Mouse (Mus musculus): ENCODE measurements around the gene Sp7. TPM values are rescaled to one million over a fixed set of nuclear protein-coding genes. Genes with fewer than 3 reads are reported as not detected.

Sp7 gene
- polyA plus RNA-seq (2017; shearing (Covaris generic)), result not detected

GRCm38 (mm10) chr15:102366733-102367344, at the start of gene Sp7:
Gene Sp7, minus strand, starts transcription at chr15:102367182.

GRCm38 (mm10) chr15:102405489-102406195, 38.7 kb upstream of the Sp7 start, which contains the start of gene Sp1:
Gene Sp1, plus strand, starts transcription at chr15:102406143.

DNA sequence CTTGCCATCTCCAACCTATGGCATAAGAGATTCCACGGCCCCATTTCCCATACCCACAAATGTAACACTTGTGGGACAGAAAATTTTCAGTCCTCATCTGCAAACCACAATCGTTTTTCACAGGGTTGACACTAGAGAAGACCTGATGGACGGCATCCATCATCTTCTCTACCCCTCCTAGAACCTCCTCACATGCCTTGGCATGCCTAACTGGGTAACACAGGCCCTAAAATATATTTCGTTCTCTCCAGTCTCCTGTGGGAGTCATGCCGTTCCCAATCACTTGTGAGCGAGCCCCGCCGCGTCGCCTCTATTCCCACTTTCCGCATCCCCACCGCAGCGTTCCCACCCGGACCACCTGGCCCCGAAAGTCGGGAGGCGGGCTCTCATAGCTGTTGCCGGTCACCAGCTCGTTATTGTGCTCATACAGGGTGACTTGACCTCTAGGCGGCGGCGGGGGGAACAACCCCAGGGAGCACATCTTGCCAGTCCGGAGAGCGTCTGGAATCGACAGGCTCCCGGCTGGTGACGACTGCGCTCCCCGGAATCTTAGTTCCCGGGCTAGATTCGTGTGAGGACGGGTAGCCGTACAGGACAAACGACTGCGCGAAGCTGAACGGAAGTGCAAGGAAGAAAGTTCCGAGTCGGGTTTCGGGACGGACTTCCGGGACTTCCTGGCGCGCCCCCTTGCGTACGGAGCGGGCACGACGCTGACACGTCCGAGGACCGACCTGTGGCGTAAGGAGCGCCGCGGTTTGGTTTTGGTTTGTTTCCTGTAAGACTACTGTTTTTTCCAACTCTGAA, 16.6 kb downstream of the Sp7 start, which contains the start of gene Aaas:
Aaas (minus strand) TSS at position 634 of the 804 bp plus-strand sequence.

GRCm38 (mm10) chr15:102331610-102332015, 35.4 kb downstream of the Sp7 start, which contains the start of gene Myg1:
Gene Myg1, plus strand, starts transcription at chr15:102331709.

DNA sequence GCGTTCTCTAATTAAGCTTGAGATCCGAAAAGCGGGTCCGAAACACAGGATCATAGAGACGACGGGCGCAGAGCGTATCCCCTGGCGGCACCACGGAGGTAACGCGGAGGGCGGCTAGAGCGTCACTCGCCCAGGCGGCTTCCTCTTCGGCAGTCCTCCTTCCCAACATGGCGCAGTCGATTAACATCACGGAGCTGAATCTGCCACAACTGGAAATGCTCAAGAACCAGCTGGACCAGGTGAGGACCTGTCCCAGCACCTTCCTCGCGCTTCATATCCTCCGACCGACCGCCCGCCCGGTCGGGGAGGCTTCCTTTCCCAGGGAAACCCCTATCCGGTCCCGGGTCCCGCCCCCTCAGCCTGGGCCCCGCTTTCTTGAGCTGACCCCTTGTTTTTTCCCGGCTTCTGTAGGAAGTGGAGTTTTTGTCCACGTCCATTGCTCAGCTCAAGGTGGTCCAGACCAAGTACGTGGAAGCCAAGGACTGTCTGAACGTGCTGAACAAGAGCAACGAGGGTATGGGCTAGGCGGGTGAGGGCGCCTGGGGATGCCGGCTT, 40.9 kb downstream of the Sp7 start, which contains the start of gene Pfdn5:
Pfdn5 (plus strand) TSS at position 95 of the 555 bp plus-strand sequence.

Other genes starting within 250 kb of the Sp7 start
- gene Spryd3, start 230.9 kb downstream of the Sp7 start, polyA plus RNA-seq (2017; shearing (Covaris generic)), result 46.8 TPM
- gene Igfbp6, start 222.8 kb downstream of the Sp7 start, polyA plus RNA-seq (2017; shearing (Covaris generic)), result 0.80 TPM
- gene Soat2, start 216.7 kb downstream of the Sp7 start, polyA plus RNA-seq (2017; shearing (Covaris generic)), result 9.5 TPM
- 74.4 TPM for gene Zfp740, start 163.9 kb downstream of the Sp7 start, polyA plus RNA-seq (2017; shearing (Covaris generic))
- gene Csad, start 162.5 kb downstream of the Sp7 start, polyA plus RNA-seq (2017; shearing (Covaris generic)), result 8.5 TPM
- 1,327 TPM for gene Itgb7, start 135.2 kb downstream of the Sp7 start, polyA plus RNA-seq (2017; shearing (Covaris generic))
- gene Rarg, start 109.7 kb downstream of the Sp7 start, polyA plus RNA-seq (2017; shearing (Covaris generic)), result 18.4 TPM
- 0.40 TPM for gene Gm9918, start 96.6 kb downstream of the Sp7 start, polyA plus RNA-seq (2017; shearing (Covaris generic))
- 40.0 TPM for gene Mfsd5, start 87.7 kb downstream of the Sp7 start, polyA plus RNA-seq (2017; shearing (Covaris generic))
- 1.2 TPM for gene Espl1, start 70.9 kb downstream of the Sp7 start, polyA plus RNA-seq (2017; shearing (Covaris generic))
- gene Pfdn5, start 41.1 kb downstream of the Sp7 start, polyA plus RNA-seq (2017; shearing (Covaris generic)), result 421 TPM
- gene Myg1, start 35.5 kb downstream of the Sp7 start, polyA plus RNA-seq (2017; shearing (Covaris generic)), result 49.8 TPM
- gene Aaas, start 16.4 kb downstream of the Sp7 start, polyA plus RNA-seq (2017; shearing (Covaris generic)), result 42.9 TPM
- 17.0 TPM for gene Sp1, start 39.0 kb upstream of the Sp7 start, polyA plus RNA-seq (2017; shearing (Covaris generic))
- gene Amhr2, start 78.2 kb upstream of the Sp7 start, polyA plus RNA-seq (2017; shearing (Covaris generic)), result not detected
- 682 TPM for gene Prr13, start 91.8 kb upstream of the Sp7 start, polyA plus RNA-seq (2017; shearing (Covaris generic))
- 99.4 TPM for gene Pcbp2, start 103.4 kb upstream of the Sp7 start, polyA plus RNA-seq (2017; shearing (Covaris generic))
- gene Gm10337, start 136.5 kb upstream of the Sp7 start, polyA plus RNA-seq (2017; shearing (Covaris generic)), result not detected
- gene Map3k12, start 149.9 kb upstream of the Sp7 start, polyA plus RNA-seq (2017; shearing (Covaris generic)), result 6.5 TPM
- gene Tarbp2, start 151.0 kb upstream of the Sp7 start, polyA plus RNA-seq (2017; shearing (Covaris generic)), result 56.5 TPM
- gene Npff, start 157.8 kb upstream of the Sp7 start, polyA plus RNA-seq (2017; shearing (Covaris generic)), result 1.7 TPM

Measured in effector memory CD4-positive, alpha-beta T cell, adult 7 months (primary cell).